Mouse (Mus musculus) hindbrain, embryonic 12.5 days (tissue): Measurements from ENCODE around the gene Mprip. TPM values are rescaled to one million over a fixed set of nuclear protein-coding genes. Genes with fewer than 3 reads are reported as not detected.

Source experiments
- ATAC-seq: fragments of 200-750 bp; cut with Nextera tagmentation; 2 replicates; pipeline ENCODE4 v1.8.0; 2017; ENCODE audit warnings: moderate TSS enrichment; ENCODE audit not compliant: low FRiP score
- H3K27ac ChIP-seq: fragments of 300-500 bp; sonication (generic); 2 replicates; pipeline ENCODE4 v1.5.1; 2016; ENCODE audit warnings: mild to moderate bottlenecking
- H3K27me3 ChIP-seq: fragments of 300-500 bp; sonication (generic); 2 replicates; pipeline ENCODE4 v1.6.1; 2016; ENCODE audit warnings: mild to moderate bottlenecking
- H3K36me3 ChIP-seq: fragments of 300-500 bp; sonication (generic); 2 replicates; pipeline ENCODE4 v1.6.1; 2016; ENCODE audit warnings: mild to moderate bottlenecking
- H3K4me1 ChIP-seq: fragments of 300-500 bp; sonication (generic); 2 replicates; pipeline ENCODE4 v1.6.1; 2016
- H3K4me2 ChIP-seq: fragments of 300-500 bp; sonication (generic); replicated peaks from 2 replicates; pipeline ENCODE4 v1.6.1; 2016; ENCODE audit warnings: mild to moderate bottlenecking
- H3K4me3 ChIP-seq: fragments of 300-500 bp; sonication (generic); 2 replicates; pipeline ENCODE4 v1.5.1; 2016; ENCODE audit warnings: mild to moderate bottlenecking
- H3K9ac ChIP-seq: fragments of 300-500 bp; sonication (generic); 2 replicates; pipeline ENCODE4 v1.6.1; 2016; ENCODE audit warnings: mild to moderate bottlenecking, moderate library complexity
- H3K9me3 ChIP-seq: fragments of 300-500 bp; sonication (generic); replicated peaks from 2 replicates; pipeline ENCODE4 v1.6.1; 2016; ENCODE audit warnings: mild to moderate bottlenecking
- WGBS: fragments of 180-500 bp; shearing (Covaris S2); methylation state at CpG from one replicate; pipeline ENCODE4 v1.1.7; 2016; 5-methylcytosine and 5-hydroxymethylcytosine counted together
- polyA plus RNA-seq: library from polyadenylated mRNA; unstranded; fragments of >200 nt; fragmentation: Nextera tagmentation; extraction: Ambion mirVana; gene quantifications from 2 replicates; pipeline ENCODE4 v1.2.1, GENCODE M21; 2016

Gene Mprip
- polyA plus RNA-seq, 1 experiment from 2014 or later, result 113 TPM

DNA sequence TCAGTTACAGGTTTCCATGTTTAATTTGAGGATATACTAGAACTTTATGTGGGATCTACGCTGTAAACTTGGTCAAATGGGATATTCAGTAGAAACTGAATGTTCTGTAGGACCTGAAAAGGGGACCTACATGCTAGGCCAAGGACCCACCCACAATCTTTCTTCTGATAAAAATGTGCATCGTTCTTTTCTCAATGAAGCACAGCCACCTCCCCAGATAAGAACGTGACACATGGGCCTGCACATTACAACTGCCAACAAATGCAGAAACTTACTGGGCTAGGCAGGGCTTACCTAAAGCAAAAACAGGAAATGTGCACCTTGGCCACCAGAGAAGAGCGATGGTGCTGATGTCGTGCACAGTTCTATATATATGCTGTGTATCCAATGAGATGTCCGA lies 93.4 kb downstream of the Mprip start:
- Histone ChIP-seq H3K4me3 (no peak overlapping the region), H3K27me3 (no peaks in the 10 kb centered on the region), H3K36me3 (peaks cover 96% of the 10 kb centered on the region), H3K4me1 (no peaks in the 10 kb centered on the region), H3K9ac (no peak overlapping the region), H3K9me3 (no peaks in the 10 kb centered on the region), H3K27ac (no peak overlapping the region), H3K4me2 (no peak overlapping the region)
- WGBS, result 94% methylated on average over 6 of the region's 6 CpGs
- no peak for ATAC-seq

DNA sequence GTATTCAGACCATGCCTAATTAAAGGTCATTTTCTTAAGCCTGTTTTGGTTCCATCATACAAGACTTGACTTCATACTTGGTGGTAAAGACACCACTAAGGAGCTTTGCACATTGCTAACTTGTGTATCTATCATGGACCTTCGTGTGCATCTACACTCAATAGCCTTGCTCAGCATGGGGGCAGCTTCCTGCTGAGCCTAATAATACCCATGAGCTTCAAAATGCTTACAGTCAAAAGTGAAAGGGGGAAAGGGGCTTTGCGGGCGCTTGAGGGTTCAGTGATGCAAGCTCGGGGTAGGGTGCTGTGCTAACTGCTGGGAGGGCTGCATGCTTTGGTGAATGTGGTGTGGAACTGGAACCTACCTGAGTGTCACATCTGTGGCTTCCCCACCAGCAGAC lies 95.2 kb downstream of the Mprip start:
- Histone ChIP-seq H3K4me3 (no peak overlapping the region), H3K27me3 (no peaks in the 10 kb centered on the region), H3K4me1 (no peaks in the 10 kb centered on the region), H3K9me3 (no peaks in the 10 kb centered on the region), H3K27ac (no peak overlapping the region), H3K4me2 (no peak overlapping the region), H3K36me3 (peaks cover 97% of the 10 kb centered on the region), H3K9ac (no peak overlapping the region)
- WGBS, result 66% methylated on average over 4 of the region's 4 CpGs
- no peak for ATAC-seq

DNA sequence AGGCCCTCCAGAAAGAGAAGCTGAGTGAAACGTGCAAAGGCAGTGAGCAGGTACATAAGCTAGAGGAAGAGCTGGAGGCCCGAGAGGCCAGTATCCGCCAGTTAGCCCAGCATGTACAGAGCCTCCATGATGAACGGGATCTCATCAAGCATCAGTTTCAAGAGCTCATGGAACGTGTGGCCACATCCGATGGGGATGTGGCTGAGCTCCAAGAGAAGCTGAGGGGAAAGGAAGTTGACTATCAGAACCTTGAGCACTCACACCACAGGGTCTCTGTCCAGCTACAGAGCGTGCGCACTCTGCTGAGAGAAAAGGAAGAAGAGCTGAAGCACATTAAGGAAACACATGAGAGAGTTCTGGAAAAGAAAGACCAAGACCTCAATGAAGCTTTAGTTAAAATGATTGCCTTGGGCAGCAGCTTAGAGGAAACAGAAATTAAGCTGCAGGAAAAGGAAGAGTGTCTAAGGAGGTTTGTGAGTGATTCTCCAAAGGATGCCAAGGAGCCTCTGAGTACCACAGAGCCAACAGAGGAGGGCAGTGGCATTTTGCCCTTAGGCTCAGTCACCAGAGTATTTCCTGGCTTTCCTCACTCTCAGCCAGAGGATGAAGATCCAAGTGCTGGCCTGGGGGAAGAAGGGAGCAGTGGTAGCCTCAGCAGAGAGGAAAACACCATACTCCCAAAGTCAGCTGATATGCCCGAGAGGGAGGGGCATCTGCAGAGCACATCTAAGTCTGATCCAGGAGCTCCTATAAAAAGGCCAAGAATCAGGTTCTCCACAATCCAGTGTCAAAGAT lies 97.3 kb downstream of the Mprip start:
- Histone ChIP-seq H3K27me3 (no peaks in the 10 kb centered on the region), H3K4me1 (no peaks in the 10 kb centered on the region), H3K4me3 (no peak overlapping the region), H3K4me2 (no peak overlapping the region), H3K36me3 (peaks cover 93% of the 10 kb centered on the region), H3K9me3 (no peaks in the 10 kb centered on the region), H3K27ac (no peak overlapping the region), H3K9ac (no peak overlapping the region)
- WGBS, result 90% methylated on average over 9 of the region's 9 CpGs
- ATAC-seq, result no peak

DNA sequence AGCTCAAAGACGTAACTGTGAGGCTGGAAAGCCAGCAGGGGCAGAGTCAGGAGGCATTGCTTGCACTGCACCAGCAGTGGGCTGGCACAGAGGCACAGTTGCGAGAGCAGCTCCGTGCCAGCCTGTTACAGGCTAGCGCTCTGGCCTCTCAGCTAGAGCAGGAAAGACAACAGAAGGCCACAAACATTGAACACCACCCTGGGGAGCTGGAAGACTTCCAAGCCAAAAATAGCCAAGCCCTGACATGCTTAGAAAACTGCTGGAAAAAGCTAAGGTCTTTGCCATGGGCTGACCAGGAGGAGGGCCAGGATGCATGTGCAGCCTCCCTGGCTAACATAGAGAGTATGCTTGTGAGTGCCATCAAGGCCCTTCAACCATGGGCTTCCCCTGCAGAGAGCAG lies 98.1 kb downstream of the Mprip start:
- 82% methylated on average over 4 of the region's 4 CpGs for WGBS
- no peak for ATAC-seq
- Histone ChIP-seq H3K27me3 (no peaks in the 10 kb centered on the region), H3K36me3 (peaks cover 93% of the 10 kb centered on the region), H3K4me2 (no peak overlapping the region), H3K4me3 (no peak overlapping the region), H3K9ac (no peak overlapping the region), H3K4me1 (no peaks in the 10 kb centered on the region), H3K9me3 (no peaks in the 10 kb centered on the region), H3K27ac (no peak overlapping the region; the same call in 1 of the 2 replicates)

DNA sequence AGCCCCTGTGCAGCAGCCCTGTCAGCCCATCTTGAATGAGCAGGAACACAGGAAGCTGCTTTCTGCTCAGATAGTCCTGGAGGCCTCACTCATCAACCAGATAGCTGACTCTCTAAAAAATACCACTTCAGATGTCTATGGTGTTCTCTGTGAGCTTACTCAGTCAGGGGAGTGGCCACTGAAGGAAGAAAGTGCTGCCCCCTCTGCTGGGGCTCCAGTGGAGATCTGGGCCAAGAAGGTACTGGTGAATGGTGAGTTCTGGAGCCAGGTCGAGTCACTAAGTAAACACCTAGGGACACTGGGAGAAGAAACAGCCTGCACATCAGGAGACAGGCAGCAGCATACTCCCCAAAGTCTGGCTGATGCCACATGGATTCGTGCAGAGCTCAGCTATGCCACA lies 98.5 kb downstream of the Mprip start:
- Histone ChIP-seq H3K9ac (no peak overlapping the region), H3K36me3 (peaks cover 94% of the 10 kb centered on the region), H3K4me2 (no peak overlapping the region), H3K4me1 (no peaks in the 10 kb centered on the region), H3K27me3 (no peaks in the 10 kb centered on the region), H3K4me3 (no peak overlapping the region), H3K9me3 (no peaks in the 10 kb centered on the region), H3K27ac (no peak overlapping the region)
- 92% methylated on average over 2 of the region's 2 CpGs for WGBS
- ATAC-seq, result no peak

DNA sequence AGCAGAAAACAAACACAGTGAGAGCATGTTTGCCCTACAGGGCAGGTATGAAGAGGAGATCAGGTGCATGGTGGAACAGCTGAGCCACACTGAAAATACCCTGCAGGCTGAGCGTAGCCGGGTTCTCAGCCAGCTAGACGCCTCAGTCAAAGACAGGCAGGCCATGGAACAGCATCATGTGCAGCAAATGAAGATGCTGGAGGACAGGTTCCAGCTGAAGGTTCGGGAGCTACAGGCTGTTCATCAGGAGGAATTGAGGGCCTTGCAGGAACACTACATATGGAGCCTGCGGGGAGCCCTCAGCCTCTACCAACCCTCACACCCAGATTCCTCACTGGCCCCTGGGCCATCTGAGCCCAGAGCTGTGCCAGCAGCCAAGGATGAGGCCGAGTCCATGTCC lies 99.7 kb downstream of the Mprip start:
- Histone ChIP-seq H3K9me3 (no peaks in the 10 kb centered on the region), H3K36me3 (peaks cover 94% of the 10 kb centered on the region), H3K9ac (no peak overlapping the region), H3K27me3 (no peaks in the 10 kb centered on the region), H3K4me3 (no peak overlapping the region), H3K4me1 (no peaks in the 10 kb centered on the region), H3K4me2 (no peak overlapping the region), H3K27ac (no peak overlapping the region)
- ATAC-seq, result no peak
- 95% methylated on average over 6 of the region's 6 CpGs for WGBS

DNA sequence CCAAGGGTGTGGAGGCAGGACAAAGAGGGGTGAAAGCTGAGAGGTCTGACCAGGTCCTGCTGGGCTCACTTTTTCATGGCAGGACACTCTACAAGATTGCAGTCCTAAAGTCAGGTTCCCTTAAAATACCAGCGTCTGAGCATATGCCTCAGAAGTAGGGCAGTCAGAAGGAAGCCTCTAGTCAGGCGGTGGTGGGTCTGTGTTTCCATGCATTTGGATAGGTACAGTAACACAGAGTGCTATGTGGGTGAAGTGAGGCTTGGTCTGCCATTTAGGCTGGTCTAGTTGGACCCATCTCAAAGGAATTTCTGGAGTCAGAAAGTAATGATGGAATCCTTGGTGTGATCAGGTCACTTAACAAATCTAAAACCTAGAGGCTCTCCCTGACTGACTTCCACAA lies 108.2 kb downstream of the Mprip start:
- Histone ChIP-seq H3K4me3 (no peak overlapping the region), H3K27me3 (no peaks in the 10 kb centered on the region), H3K27ac (no peak overlapping the region), H3K4me1 (no peaks in the 10 kb centered on the region), H3K9me3 (no peaks in the 10 kb centered on the region), H3K36me3 (peaks cover 96% of the 10 kb centered on the region), H3K9ac (no peak overlapping the region), H3K4me2 (no peak overlapping the region)
- WGBS, result 86% methylated on average over 2 of the region's 2 CpGs
- no peak for ATAC-seq

DNA sequence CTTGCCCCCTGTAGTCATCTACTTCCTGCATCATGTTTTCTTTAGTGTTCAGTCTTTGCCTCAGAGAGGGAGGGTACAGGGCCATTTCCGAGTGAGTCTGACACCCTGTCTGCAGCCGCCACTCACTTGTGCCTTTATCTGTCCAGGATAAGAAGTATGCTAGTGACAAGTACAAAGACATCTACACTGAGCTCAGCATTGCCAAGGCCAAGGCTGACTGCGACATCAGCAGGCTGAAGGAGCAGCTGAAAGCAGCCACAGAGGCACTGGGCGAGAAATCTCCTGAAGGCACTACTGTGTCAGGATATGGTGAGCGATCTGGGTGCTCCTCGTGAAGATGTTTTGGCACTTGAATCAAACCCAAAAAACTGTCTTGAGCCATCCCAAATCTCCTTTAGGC lies 108.6 kb downstream of the Mprip start:
- Histone ChIP-seq H3K4me2 (no peak overlapping the region), H3K27me3 (no peaks in the 10 kb centered on the region), H3K36me3 (peaks cover 96% of the 10 kb centered on the region), H3K4me3 (no peak overlapping the region), H3K4me1 (no peaks in the 10 kb centered on the region), H3K27ac (no peak overlapping the region), H3K9ac (no peak overlapping the region), H3K9me3 (no peaks in the 10 kb centered on the region)
- no peak for ATAC-seq
- WGBS, result 90% methylated on average over 6 of the region's 6 CpGs

DNA sequence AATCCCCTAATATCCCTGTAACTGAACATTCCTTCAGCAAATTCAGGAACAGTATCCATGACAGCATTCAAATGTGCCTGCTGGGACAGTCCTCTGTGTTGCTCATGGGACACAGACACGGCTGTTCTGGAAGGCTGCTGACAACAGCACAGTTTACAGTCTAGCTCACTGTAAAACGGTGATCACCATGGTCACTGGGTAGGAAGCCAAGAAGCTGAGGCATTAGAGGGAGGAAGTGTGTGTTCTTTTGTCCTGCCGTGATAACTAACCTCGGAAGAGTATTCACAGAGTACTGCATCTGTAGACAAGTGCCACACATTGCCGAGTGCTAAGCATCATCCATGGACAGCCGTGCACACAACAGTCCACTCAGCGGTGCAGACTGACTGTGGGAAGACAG lies 109.6 kb downstream of the Mprip start:
- H3K36me3 ChIP-seq, result peaks cover 95% of the 10 kb centered on the region
- H3K4me1 ChIP-seq, result no peaks in the 10 kb centered on the region
- H3K27me3 ChIP-seq, result no peaks in the 10 kb centered on the region
- WGBS, result 89% methylated on average over 7 of the region's 7 CpGs
- no peak overlapping the region for H3K4me2 ChIP-seq
- no peak overlapping the region for H3K27ac ChIP-seq
- H3K4me3 ChIP-seq, result no peak overlapping the region
- H3K9ac ChIP-seq, result no peak overlapping the region
- ATAC-seq, result no peak
- no peaks in the 10 kb centered on the region for H3K9me3 ChIP-seq

DNA sequence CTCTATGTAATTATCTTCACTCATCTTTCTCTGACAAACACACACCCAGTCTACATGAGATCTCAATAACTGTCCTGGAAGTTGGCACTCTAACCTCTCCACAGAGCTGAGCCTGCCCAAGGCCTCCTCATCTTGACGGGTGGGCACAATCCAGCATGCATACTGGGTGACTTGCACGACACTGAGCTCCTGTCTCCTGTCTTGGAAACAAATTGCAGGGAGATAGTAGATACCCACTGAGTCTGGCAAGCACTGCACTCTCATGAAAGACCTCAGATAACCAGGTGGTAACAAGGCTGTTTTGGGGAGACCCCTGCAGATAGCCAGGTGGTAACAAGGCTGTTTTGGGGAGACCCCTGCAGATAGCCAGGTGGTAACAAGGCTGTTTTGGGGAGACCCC lies 111.2 kb downstream of the Mprip start:
- no peaks in the 10 kb centered on the region for H3K4me1 ChIP-seq
- H3K27me3 ChIP-seq, result no peaks in the 10 kb centered on the region
- no peak overlapping the region for H3K27ac ChIP-seq
- H3K4me2 ChIP-seq, result no peak overlapping the region
- no peak for ATAC-seq
- no peak overlapping the region for H3K4me3 ChIP-seq
- WGBS, result 90% methylated on average over 2 of the region's 2 CpGs
- peaks cover 97% of the 10 kb centered on the region for H3K36me3 ChIP-seq
- H3K9me3 ChIP-seq, result no peaks in the 10 kb centered on the region
- H3K9ac ChIP-seq, result no peak overlapping the region

DNA sequence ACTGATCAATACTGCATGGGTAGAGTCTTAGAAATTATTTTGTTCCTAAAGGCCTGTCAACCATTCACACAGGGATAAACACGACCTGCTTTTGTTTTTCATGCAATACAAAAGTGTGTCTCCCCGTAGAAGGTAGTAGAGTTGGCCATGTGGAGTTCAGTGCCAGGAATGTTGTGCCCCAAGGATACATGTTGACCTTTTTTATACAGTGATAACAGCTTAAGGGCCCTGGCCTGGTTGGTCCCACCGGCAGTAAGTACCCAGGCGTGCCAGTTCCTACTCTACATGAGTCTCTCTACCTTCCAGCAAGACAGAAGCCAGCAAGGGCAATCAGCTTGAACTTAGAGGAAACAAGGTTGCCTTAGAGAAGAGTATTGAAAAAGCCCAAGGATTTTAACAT lies 111.8 kb downstream of the Mprip start:
- no peaks in the 10 kb centered on the region for H3K9me3 ChIP-seq
- peaks cover 95% of the 10 kb centered on the region for H3K36me3 ChIP-seq
- H3K27me3 ChIP-seq, result no peaks in the 10 kb centered on the region
- no peak overlapping the region for H3K4me3 ChIP-seq
- no peak for ATAC-seq
- WGBS, result 90% methylated on average over 4 of the region's 4 CpGs
- H3K4me2 ChIP-seq, result no peak overlapping the region
- no peak overlapping the region for H3K27ac ChIP-seq
- no peak overlapping the region for H3K9ac ChIP-seq
- H3K4me1 ChIP-seq, result no peaks in the 10 kb centered on the region

DNA sequence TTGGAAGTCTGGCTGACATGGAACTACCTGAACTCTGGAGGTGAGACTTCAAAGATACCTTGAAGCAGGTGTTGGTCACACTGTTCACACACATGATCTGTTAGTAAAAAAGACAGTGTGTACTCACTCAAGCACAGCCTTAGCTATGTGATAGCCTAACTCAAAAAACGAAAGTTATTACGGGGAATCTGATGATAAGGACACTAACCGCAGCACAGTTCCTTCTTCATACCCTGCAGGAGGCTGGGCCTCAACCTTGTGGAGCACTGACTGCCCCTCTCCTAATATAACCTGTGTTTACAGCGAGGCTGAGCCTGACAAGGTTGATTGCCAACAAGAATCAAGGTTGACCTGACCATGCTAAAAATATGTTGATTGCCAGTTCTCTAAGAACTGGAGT lies 113.4 kb downstream of the Mprip start:
- H3K9me3 ChIP-seq, result no peaks in the 10 kb centered on the region
- H3K36me3 ChIP-seq, result peaks cover 88% of the 10 kb centered on the region
- H3K27ac ChIP-seq, result no peak overlapping the region
- H3K9ac ChIP-seq, result no peak overlapping the region
- 89% methylated on average over 4 of the region's 4 CpGs for WGBS
- ATAC-seq, result no peak
- H3K4me3 ChIP-seq, result no peak overlapping the region
- H3K4me1 ChIP-seq, result no peaks in the 10 kb centered on the region
- H3K4me2 ChIP-seq, result no peak overlapping the region
- H3K27me3 ChIP-seq, result no peaks in the 10 kb centered on the region

DNA sequence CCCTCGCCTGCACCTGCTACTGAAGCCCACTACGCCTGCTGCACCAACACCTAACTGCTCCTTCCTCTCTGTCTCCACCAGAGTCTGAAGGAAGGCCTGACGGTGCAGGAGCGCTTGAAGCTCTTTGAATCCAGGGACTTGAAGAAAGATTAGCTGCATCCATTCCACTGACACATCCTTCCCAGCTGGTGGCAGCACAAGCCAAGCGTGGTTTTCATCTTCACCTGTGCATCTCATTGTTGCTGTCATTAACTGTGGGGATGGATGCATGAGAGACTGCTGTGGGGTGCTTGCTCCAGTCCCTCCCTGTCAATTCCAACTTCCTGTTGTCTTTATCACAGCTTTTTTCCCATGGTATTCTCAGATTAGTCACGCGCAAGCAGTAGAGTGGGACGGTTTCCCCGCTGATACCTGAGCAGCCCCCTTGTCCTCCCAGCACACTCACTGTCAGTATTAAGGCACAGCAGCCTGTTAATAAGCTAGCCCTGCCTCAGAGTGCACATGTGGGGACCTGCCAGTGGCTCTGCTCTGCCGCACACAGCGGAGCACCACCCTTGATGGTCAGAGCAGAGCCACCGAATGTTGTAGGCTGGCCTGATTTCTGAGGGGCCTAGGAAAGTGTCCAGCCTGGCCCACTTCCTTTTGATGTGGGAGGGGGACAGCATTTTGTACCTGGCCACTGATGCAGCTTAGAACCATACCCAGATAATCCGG lies 114.5 kb downstream of the Mprip start:
- Histone ChIP-seq H3K9me3 (no peaks in the 10 kb centered on the region), H3K4me3 (no peak overlapping the region), H3K9ac (no peak overlapping the region), H3K36me3 (peaks cover 79% of the 10 kb centered on the region), H3K27ac (no peak overlapping the region), H3K4me2 (no peak overlapping the region), H3K4me1 (no peaks in the 10 kb centered on the region), H3K27me3 (no peaks in the 10 kb centered on the region)
- no peak for ATAC-seq
- 86% methylated on average over 13 of the region's 13 CpGs for WGBS
